Mouse (Mus musculus): Measurements from ENCODE around the gene Slc23a2. TPM values are rescaled to one million over a fixed set of nuclear protein-coding genes. Genes with fewer than 3 reads are reported as not detected.
A peak's percentile ranks its signal among the peaks of the same experiment; 100 is the strongest.

Slc23a2 gene
- 100 to 1,000 TPM; 125 to 132 TPM for total RNA-seq (2021)
- long read RNA-seq, experiment 1, full-length matches to known transcripts, result 4 of 43 reads
- long read RNA-seq, experiment 1, partial matches to known transcripts, result 6 of 43 reads
- long read RNA-seq, experiment 1, other reads (novel, unspliced or antisense), result 33 of 43 reads
- long read RNA-seq, experiment 2, full-length matches to known transcripts, result 6 of 24 reads
- long read RNA-seq, experiment 2, partial matches to known transcripts, result 2 of 24 reads
- long read RNA-seq, experiment 2, other reads (novel, unspliced or antisense), result 16 of 24 reads

DNA sequence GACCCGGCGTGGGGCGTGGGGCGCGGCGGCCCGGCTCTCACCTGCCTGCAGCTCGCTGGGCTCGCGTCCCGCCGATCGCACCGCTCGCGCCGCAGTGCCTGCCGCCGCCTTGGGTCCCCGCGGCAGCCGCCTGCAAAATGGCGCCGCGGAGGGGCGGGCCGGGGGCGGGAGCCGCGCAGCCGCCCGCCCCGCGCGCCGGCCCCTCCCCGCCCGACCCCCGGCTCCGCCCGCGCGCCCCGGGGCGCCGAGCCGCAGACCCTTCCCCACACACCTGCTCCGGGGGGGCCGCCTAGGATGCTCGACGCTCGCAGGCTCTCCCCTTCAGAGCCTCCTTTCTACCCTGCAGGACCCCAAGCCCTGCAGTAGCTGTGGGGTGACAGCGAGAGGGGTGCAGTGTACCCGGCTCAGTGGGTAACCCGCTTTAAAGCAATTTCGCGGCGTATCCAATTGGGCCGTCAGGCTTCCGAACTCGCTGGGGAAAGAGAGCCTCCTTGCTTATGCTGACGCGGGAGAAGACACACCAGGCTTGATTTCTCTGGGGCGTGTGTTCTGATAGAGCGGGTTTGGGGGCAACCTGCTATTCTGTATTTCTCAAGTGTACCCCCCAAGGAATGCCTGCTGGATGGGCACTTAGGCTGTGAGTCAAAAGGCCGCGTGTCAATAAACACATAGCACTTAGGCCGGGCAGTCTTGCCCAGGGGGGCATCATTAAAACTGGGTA is at the start of gene Slc23a2:
Gene Slc23a2 (minus strand): TSS at position 138 of the 721 bp plus-strand sequence.
- DNase-seq (ENCODE audit: low spot score in 2 of 2), result peak; percentile 53 to 64
- intact Hi-C loops (cut with DNase I), result loop anchor here (5.0 kb wide), 1 partner anchor 77 kb away; no protein-coding TSS in a partner anchor

DNA sequence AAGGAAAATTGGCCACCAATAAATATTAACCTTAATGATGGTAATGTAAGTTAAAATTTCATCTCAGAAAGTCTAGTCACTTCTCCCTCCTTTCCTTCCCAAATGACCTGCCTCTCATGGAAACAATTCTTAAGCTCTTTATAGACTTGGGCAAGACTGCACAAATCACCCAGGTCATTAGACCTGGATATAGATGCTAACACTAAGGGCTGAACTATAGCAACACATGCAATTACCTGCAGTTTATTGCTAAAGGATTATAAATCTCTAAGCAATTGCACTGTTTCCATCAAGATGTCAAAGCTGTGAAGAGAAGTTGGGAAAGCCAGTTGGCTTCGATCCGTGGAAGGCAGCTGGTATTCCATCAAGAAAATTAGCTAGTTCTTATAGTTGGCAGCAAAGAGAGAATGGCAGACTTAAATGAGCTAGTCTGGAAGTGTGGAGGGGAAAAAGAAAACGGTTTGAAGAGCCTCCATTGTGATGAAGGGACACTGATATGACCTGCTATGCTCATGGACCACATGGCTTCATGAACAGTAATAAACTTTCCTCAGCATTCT is 45.8 kb upstream of the Slc23a2 start:
- intact Hi-C loops (cut with DNase I), result no loop called here
- DNase-seq (ENCODE audit: low spot score in 2 of 2), result no peak

DNA sequence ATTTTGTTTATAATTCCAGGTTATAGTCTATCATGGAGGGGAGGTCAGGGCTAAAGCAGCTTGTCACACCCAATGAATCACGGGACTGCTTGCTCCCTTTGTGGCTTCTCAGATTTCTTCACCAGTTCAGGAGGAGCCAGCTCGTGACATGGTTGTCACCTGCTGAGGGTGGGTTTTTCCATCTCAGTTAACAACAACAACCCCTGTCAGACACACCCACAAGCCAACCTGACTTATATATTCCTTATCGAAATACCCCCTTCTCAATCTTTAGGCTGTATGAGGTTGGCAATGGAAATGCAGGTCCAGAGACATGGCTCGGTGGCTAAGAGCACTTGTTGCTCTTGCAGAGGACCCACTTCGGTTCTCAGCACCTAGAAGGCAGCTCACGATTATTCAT is 39.0 kb upstream of the Slc23a2 start:
- intact Hi-C loops (cut with DNase I), result no loop called here
- DNase-seq (ENCODE audit: low spot score in 2 of 2), result no peak

DNA sequence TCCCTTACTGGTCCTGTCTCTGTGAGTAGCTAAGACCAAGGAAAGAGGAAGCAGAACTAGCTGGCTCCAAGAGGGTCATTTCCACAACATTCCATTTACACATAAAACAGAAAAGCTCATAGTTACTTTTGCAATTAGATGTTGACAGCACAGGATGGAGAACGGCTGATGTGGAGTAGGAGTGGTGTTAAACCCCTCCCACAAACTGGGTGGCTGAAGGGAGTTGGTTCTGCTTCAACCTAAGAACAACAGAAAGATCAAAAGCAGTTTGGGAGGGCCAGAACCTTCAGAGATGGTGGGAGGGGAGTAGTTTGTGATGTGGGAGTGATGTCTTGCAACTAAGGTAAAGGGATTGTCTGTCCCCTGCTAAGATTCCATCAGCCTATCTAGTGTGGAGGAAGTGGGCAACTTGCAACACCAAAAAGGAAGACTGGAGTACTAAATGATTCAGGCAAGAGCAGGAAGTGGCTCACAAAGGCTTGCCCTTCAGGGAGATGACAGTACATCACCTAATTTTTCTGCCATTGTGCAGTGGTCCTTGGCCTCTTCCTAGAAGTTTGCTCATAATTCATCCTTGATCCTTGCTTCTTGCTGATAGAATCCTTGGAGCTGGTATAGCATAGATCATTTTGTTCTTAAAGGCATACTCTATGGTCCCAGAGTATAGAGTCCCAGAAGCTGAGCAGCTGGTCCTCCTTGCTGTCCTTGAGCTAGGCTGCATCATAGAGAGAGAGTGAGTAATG is 35.7 kb upstream of the Slc23a2 start:
- intact Hi-C loops (cut with DNase I), result no loop called here
- DNase-seq (ENCODE audit: low spot score in 2 of 2), result no peak

DNA sequence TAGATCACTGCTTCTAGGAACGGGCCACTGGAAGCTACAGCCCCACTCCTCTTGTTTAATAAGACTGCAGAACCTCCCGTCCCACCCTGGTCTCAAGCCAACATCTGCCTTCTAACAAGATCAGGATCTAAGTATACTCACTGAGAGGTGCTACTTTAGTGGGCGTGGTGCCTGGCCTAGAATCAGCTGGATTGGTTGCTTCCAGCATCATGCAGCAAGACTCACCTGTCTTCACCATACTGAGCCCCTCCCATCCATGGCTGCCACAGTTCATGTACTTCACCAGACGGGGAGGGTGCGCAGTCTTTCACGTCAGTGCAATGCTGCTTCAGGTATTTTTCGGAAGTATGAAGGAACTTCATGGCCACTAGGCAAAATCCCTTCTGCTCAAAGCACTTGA is 34.5 kb upstream of the Slc23a2 start:
- DNase-seq (ENCODE audit: low spot score in 2 of 2), result no peak
- intact Hi-C loops (cut with DNase I), result no loop called here

DNA sequence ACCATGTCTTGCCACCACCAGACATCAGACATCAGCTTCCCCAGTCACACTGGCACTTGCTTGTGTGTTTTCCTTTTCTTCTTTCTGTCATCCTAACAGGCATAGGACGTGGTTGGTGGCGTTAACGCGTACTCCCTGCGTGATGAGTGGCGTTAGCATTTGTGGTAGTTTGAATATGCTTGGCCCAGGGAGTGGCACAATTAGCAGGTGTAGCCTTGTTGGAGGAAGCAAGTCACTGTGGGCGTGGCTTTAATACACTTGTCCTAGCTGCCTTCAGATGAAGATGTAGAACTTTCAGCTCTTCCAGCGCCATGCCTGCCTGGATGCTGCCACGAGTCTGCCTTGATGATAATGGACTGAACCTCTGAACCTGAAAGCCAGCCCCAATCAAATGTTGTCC is 32.5 kb upstream of the Slc23a2 start:
- DNase-seq (ENCODE audit: low spot score in 2 of 2), result no peak
- intact Hi-C loops (cut with DNase I), result no loop called here

DNA sequence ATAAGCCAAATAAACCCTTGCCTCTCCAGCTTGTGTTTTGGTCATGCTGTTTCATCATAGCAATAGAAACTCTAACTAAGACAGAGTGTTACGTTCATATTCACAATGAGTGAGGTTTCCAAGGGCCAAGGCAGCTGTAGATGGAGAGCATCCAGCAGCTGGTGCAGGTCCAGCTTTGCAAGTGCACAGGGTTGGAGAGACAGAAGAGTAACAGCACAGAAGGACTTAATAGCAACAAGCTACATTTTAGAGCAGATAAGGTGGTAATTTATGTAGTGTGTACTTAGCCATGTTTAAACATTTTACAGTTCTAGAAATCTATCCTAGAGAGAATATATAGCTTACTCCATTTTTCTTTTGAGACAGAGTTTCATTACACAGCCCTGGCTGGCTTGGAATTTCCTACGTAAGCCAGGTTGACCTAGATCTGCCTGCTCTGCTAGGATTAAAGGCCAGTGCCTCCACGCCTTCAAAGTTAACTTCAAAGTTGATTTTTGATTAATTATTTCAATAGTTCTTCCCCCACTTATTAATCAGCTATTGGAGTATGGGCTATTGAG is 31.5 kb upstream of the Slc23a2 start:
- DNase-seq (ENCODE audit: low spot score in 2 of 2), result peak; percentile 12 to 13
- intact Hi-C loops (cut with DNase I), result no loop called here

DNA sequence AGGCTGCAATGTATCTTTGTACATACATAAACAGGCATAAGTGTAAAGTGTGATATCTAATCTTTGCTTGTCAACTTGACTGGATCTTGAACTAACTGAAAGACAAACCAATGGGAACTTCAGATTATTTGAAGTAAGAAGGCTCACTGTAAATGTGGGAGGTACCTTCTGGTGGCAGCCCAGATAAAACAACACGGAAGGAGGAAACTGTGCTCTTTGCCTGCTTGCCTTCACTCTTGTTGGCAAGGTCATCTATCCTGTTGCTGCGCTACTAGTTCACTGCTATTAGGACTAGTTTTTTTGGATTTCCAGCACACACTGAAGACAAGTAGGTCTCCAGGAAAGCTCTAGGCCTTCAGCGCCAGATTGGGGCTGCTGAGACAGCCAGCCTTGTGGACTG is 29.1 kb upstream of the Slc23a2 start:
- DNase-seq (ENCODE audit: low spot score in 2 of 2), result no peak
- intact Hi-C loops (cut with DNase I), result no loop called here

DNA sequence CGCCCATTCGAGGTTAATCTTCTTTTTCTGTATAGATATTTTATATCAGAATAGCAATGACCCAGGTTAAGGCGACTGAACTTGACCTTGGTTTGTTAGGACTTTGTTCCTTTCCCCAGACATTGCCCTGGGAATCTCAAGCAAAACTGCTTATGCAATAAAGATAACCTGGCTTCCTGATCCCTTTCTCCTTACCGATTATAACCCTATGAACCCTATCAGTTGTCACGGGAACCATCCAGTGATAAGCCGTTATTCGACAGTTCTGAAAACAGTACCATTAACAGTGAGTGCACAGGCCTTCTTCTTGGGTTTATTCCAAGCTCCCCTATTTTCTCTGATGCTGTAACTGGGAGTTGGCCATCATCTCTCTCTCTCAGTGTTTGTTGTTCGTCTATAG is 27.0 kb upstream of the Slc23a2 start:
- DNase-seq (ENCODE audit: low spot score in 2 of 2), result no peak
- intact Hi-C loops (cut with DNase I), result no loop called here

DNA sequence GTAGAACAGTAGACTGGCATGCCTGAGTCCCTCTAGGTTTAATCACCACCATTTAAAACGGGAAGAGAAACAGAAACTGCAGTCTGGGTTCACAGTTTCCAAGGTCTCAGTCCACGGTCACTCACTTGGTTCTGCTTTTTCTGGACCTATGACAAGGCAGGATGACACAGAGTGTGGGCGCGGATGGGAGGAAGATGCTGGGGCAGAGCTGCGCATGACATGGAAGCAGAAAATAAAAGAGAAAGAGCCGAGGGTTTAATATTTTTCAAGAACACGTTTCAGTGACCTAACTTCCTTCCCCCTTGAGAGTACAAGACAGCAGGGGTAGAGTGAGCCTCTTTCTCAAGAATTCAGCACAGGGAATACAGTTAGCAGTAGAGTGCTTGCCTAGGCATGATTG is 24.2 kb upstream of the Slc23a2 start:
- intact Hi-C loops (cut with DNase I), result no loop called here
- no peak for DNase-seq (ENCODE audit: low spot score in 2 of 2)

DNA sequence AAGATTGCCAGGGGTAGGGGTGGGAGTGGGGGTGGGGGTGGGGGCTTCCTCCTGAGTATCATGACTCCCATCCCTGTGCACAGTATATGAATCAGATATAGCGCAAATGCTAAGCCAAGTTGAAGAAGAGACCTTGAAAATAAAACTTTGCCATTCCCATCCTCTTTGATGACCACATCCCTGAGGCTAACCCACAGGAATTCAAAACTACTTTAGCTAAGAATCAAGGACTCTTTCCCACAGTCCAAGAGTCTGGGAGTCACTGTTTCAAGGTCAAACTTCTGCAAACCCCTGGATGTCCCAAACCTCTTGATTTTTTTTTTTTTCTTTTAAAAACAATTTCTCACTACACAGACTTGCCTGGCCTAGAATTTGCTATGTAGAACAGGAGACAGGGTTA is 18.7 kb upstream of the Slc23a2 start:
- DNase-seq (ENCODE audit: low spot score in 2 of 2), result no peak
- intact Hi-C loops (cut with DNase I), result no loop called here

DNA sequence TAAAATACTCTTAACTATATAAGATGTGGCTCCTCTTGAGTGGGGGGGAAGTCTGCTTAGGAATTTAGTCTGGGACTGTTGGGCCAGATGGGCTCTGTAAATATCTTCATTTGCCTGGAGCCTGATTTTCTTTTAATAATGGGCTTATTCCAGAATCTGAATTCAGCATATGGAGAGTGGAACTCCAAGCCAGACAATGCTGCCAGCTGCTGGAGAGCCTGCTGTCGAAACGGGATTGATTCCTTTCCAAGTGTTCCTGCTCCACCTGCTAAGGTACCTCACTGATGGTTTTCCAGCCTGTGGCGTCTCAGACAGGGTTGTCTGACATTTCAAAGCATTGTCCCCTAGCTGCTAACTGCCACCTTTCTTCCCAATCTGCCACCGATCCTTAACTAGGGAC is 12.6 kb upstream of the Slc23a2 start:
- intact Hi-C loops (cut with DNase I), result no loop called here
- DNase-seq (ENCODE audit: low spot score in 2 of 2), result peak; percentile 28 to 50

DNA sequence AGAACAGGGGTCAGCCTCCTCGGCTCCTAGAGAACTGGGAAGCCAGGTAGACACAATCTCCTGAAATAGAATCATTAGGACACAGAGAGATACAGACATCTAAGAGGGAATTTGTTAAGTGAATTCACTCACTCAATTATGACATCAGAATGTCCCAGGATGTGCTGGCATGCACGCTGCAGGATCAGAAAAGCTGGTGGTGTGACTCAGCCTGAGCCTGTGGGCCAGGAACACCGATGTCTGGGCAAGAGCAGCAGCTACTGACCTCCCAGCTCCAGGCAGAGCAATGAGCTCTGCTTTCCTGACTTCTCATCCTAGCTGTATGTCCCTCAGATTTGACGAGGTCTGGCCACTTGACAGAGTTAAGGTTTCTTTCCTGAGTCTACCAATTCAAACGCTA is 7.8 kb upstream of the Slc23a2 start:
- no peak for DNase-seq (ENCODE audit: low spot score in 2 of 2)
- intact Hi-C loops (cut with DNase I), result no loop called here

DNA sequence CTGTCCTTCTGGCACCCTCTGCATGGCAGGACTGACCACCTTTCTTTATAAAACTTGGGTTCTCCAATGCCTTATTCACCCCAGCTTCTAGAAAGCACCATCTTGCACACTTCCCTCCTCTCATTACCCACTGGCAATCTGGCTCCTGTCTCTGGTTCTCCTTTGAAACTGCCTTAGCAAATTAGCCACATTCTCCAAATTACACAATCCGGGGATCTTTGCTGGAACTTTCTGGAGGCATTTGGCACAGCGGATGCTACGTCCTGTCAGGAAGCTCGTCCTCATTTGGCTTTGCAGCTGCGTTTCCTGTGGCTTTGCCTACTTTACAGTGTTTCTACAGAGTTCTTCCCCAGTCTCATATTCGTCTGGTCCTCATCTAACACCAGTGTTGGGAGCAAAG is 6.7 kb upstream of the Slc23a2 start:
- DNase-seq (ENCODE audit: low spot score in 2 of 2), result no peak
- intact Hi-C loops (cut with DNase I), result no loop called here

DNA sequence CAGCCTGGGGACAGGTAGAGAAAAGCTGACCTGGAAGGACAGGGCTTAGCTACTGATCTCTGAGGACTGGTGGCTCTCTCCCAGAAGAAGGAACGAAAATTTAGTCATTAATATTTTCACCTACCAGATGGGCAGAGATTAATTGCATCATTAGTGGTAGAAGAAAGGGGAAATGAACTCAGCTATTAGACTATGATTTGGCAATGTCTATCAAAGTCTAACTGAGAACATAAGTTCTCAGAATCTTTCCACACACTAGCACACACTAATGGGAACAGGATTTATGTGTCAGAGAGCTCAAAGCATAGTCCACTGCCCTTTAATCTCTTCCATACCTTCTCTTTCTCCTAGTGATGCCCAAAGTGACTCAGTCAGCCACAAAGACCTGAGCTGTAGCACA is 6.0 kb upstream of the Slc23a2 start:
- intact Hi-C loops (cut with DNase I), result no loop called here
- no peak for DNase-seq (ENCODE audit: low spot score in 2 of 2)

DNA sequence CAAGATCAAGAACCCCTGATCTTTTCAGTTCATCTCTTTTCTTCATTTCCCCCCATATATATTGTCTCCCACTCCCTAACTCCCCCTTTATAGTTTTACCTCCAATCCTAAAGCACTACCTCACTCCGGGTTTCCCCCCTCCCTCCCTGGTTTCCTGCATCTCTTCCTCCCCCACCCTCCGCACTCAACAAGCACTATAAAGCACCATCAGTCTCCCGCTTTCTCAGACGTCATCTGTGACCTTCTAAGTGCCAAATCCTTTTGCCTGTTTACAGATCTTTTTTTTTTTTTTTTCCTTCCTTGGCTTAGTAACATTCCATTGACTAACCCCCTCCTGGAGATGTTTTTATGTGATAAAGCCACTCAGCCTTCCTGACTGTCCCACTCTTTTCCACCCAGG is 1.6 kb upstream of the Slc23a2 start:
- intact Hi-C loops (cut with DNase I), result no loop called here
- no peak for DNase-seq (ENCODE audit: low spot score in 2 of 2)

DNA sequence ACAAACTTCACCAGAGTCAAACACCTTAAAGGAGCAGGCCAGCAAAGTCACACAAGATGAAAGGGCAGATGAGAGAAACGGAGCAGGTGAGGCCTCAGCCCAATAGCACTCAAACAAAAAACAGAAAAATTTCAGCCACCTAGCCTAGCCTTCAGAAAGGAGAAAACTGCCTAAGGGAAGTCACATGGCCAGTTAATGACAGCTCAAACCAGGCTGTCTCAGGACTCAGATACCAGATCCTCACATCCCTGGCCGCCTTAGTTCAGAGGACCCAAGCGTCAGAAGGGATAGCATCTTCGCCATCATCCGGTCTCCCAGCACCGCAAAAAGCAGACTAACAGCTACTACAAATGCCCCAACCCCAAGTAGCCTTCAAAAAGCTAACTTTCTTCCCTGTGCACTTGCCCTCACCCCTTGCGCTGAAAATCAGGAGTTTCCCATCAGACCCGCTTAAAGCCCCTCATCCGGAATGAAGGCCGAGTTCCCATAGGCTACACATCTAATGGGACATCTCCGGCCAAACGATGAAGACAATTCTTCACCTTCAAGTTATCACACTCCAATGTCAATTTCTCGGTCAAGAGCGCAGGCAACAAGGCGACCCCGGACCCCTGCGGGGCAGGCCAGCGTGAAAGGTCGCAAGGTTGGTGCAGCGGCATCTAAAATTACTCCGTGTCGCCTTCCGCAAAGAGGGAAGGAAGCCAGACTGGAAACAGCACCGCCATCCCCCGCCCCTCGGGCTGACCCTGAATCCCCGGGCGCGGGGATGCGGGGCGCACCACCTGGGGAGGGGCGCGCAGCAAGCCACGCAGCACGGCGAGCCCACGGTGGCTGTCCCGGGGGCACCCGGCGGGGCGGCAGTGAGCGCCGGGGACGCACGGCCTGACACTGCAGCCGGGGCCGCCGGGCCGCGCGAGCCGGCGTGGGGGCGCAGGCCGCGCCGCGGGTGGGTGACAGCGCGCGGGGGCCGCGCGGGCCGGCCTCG is 673 bp downstream of the Slc23a2 start:
- DNase-seq (ENCODE audit: low spot score in 2 of 2), result no peak
- intact Hi-C loops (cut with DNase I), result loop anchor here (5.0 kb wide), 1 partner anchor 78 kb away; no protein-coding TSS in a partner anchor

DNA sequence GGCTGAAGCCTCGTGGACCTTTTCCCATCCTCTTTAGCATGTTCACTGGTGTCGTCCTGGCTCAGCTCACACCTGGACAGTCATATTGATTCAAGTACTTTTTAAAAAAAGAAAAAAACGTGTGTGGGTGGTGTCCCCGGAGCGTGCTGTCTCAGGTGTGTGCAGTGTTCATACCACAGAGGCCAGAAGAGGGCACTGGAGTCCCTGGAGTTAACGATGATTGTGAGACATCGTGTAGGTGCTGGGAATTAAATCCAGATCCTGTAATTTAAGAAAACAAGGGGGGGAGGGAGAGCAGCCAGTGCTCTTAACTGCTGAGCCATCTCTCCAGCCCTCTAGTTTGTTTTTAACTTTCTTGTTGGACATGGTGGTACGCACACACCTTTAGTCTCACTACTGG is 2.3 kb downstream of the Slc23a2 start:
- intact Hi-C loops (cut with DNase I), result loop anchor here (5.0 kb wide), 1 partner anchor 80 kb away; no protein-coding TSS in a partner anchor
- DNase-seq (ENCODE audit: low spot score in 2 of 2), result no peak

DNA sequence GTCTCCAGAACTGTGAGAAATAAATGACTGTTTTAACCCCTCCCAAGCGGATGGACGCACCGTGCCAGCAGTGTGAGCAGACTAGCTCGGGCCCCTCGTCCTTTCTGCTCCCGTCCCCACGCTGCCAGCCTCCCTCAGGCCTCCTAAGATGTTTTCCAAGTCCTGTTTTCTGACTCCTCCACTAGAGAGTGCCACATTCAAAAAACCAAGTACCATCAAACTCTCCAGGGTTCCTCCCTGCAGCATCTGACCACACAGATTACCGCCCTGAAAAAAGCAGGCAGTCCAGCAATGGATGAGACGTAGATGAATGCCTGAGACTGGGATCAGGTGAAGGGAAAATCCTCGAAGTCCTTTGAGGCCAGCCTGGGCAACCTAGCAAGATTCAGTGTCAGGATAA is 4.4 kb downstream of the Slc23a2 start:
- intact Hi-C loops (cut with DNase I), result loop anchor here (2.0 to 5.0 kb wide), 2 partner anchors 82 to 100 kb away; no protein-coding TSS in a partner anchor
- no peak for DNase-seq (ENCODE audit: low spot score in 2 of 2)
